Mouse (Mus musculus): ENCODE results near the gene Ypel4.

DNA sequence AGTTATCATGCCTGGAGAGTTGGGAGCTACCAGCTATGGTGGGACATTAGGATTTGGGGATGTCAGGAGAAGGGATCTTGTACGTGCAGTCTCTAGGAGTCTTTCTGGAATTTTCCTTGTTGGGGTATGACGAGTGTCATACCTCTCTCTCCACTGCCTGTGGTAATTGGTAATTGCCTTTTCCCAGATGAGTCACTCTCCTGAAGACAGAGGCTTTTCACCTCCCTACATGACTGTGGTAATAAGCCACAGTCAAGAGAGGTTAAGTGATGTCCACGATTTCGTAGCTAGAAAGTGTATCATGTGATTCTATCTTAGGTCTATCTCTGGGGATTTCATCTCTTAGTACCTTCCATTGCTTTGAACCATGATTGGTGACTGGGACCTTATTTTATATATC, 38.6 kb downstream of the Ypel4 start:
- TF ChIP-seq CTCF (IDR thresholded peaks at IDR 0.05; ENCODE audit: insufficient read depth, low read depth, low read length) (no peak), POLR2A (IDR thresholded peaks at IDR 0.05; ENCODE audit: insufficient read depth, low read depth, low read length) (no peak)

Measured in olfactory bulb, adult 2 months (tissue).